Mouse (Mus musculus): ENCODE measurements at regions not wholly inside any gene's neighbourhood (a gene's known extent, or its start where the extent isn't known, plus 50 kb on each side); places are given as distances from the start of the nearest gene placed in this dataset.
A peak's percentile ranks its signal among the peaks of the same experiment; 100 is the strongest.

DNA sequence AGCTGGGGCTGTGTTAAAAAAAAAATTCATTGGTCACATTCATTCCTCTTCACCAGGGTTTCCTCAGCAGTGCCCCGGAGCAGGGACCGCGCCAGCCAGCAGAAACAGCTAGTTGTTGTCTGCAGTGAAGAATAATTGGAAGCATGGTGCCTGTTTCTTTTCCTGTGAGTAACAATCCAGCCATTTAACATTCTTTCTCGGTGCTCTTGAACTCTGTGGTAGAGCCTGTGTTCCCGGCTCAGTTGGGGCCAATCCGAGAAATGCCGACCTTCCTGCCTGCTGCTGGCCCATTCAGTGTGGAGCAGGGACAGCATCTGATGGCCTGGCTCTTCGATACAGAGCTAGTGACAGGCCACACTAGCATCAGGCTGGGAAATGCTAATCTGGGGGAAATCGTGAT is 120.7 kb upstream of the Mkln1 start:
- 62% methylated on average over 9 of the region's 9 CpGs for WGBS (ENCODE audit: insufficient replicate concordance)
- ATAC-seq (ENCODE audit: insufficient read depth) (no peak), DNase-seq (ENCODE audit: low read depth in 3 of 3, low spot score in 3 of 3) (no peak)
- Histone ChIP-seq H3K27ac (no peak overlapping the region), H3K36me3 (replicated peaks; ENCODE audit: control insufficient read depth, insufficient read depth, low read depth) (no peaks in the 10 kb centered on the region), H3K4me1 (replicated peaks; ENCODE audit: control insufficient read depth in 2 of 2, insufficient read depth in 2 of 2, low read length in 1 of 2) (no peaks in the 10 kb centered on the region), H3K4me3 (ENCODE audit: insufficient read depth in 1 of 2, low read depth in 2 of 2, low read length in 2 of 2) (no peak overlapping the region), H3K4me2 (ENCODE audit: low read depth) (no peak overlapping the region), H3K9me3 (ENCODE audit: control insufficient read depth, low read length) (no peaks in the 10 kb centered on the region), H3K9ac (replicated peaks) (no peak overlapping the region), H3K27me3 (ENCODE audit: control insufficient read depth, insufficient read depth, low read length) (no peaks in the 10 kb centered on the region)
- TF ChIP-seq EP300 (IDR thresholded peaks at IDR 0.05; ENCODE audit: low read depth) (no peak), CTCF (IDR thresholded peaks at IDR 0.05; ENCODE audit: low read depth) (no peak)

DNA sequence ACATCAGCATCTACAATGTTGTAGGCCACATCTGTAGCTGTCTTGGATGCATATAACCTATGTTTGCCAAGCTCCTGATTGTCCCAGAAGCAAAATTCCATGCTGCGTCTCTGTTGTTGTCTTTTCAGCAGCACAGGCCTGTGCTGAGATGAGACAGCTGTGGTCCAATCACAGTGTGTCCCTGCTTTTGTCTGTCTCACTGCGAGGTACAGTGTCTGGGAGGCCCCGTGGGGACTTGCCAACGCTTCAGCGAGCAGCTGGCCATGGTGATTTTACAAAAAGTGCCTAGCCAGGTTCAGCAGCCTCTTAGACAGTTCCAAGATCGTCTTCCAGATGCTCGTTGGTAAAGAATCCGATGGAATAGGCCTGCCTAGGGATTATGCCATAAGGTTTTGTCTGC is 114.6 kb upstream of the Mkln1 start:
- WGBS (ENCODE audit: insufficient replicate concordance) = 62% methylated on average over 8 of the region's 8 CpGs
- Histone ChIP-seq H3K4me1 (replicated peaks; ENCODE audit: control insufficient read depth in 2 of 2, insufficient read depth in 2 of 2, low read length in 1 of 2) (no peaks in the 10 kb centered on the region), H3K27me3 (ENCODE audit: control insufficient read depth, insufficient read depth, low read length) (no peaks in the 10 kb centered on the region), H3K4me2 (ENCODE audit: low read depth) (no peak overlapping the region), H3K27ac (no peak overlapping the region), H3K36me3 (replicated peaks; ENCODE audit: control insufficient read depth, insufficient read depth, low read depth) (no peaks in the 10 kb centered on the region), H3K9ac (replicated peaks) (no peak overlapping the region), H3K9me3 (ENCODE audit: control insufficient read depth, low read length) (no peaks in the 10 kb centered on the region), H3K4me3 (ENCODE audit: insufficient read depth in 1 of 2, low read depth in 2 of 2, low read length in 2 of 2) (no peak overlapping the region)
- TF ChIP-seq EP300 (IDR thresholded peaks at IDR 0.05; ENCODE audit: low read depth) = no peak
- TF ChIP-seq CTCF (IDR thresholded peaks at IDR 0.05; ENCODE audit: low read depth) = no peak
- no peak for DNase-seq (ENCODE audit: low read depth in 3 of 3, low spot score in 3 of 3)
- ATAC-seq (ENCODE audit: insufficient read depth) = no peak

- WGBS (ENCODE audit: insufficient replicate concordance) = 39% methylated on average over 10 of the region's 10 CpGs
- Histone ChIP-seq H3K9me3 (ENCODE audit: control insufficient read depth, low read length) (no peaks in the 10 kb centered on the region), H3K4me1 (replicated peaks; ENCODE audit: control insufficient read depth in 2 of 2, insufficient read depth in 2 of 2, low read length in 1 of 2) (no peaks in the 10 kb centered on the region), H3K27me3 (ENCODE audit: control insufficient read depth, insufficient read depth, low read length) (no peaks in the 10 kb centered on the region), H3K9ac (replicated peaks) (no peak overlapping the region), H3K4me3 (ENCODE audit: insufficient read depth in 1 of 2, low read depth in 2 of 2, low read length in 2 of 2) (no peak overlapping the region), H3K27ac (no peak overlapping the region), H3K4me2 (ENCODE audit: low read depth) (no peak overlapping the region), H3K36me3 (replicated peaks; ENCODE audit: control insufficient read depth, insufficient read depth, low read depth) (no peaks in the 10 kb centered on the region)
- no peak for ATAC-seq (ENCODE audit: insufficient read depth)
- peak in 1 of 3 experiments; percentile 3 for DNase-seq (ENCODE audit: low read depth in 3 of 3, low spot score in 3 of 3)
- TF ChIP-seq EP300 (IDR thresholded peaks at IDR 0.05; ENCODE audit: low read depth) (no peak), CTCF (IDR thresholded peaks at IDR 0.05; ENCODE audit: low read depth) (no peak)
Measured at GRCm38 (mm10) chr6:31284390-31284789, 114.1 kb upstream of the Mkln1 start.

- H3K9ac ChIP-seq (replicated peaks) = no peak overlapping the region
- no peak for DNase-seq (ENCODE audit: low read depth in 3 of 3, low spot score in 3 of 3)
- H3K27me3 ChIP-seq (ENCODE audit: control insufficient read depth, insufficient read depth, low read length) = no peaks in the 10 kb centered on the region
- H3K4me2 ChIP-seq (ENCODE audit: low read depth) = no peak overlapping the region
- no peak overlapping the region for H3K4me3 ChIP-seq (ENCODE audit: insufficient read depth in 1 of 2, low read depth in 2 of 2, low read length in 2 of 2)
- no peaks in the 10 kb centered on the region for H3K9me3 ChIP-seq (ENCODE audit: control insufficient read depth, low read length)
- H3K36me3 ChIP-seq (replicated peaks; ENCODE audit: control insufficient read depth, insufficient read depth, low read depth) = no peaks in the 10 kb centered on the region
- TF ChIP-seq EP300 (IDR thresholded peaks at IDR 0.05; ENCODE audit: low read depth) (no peak), CTCF (IDR thresholded peaks at IDR 0.05; ENCODE audit: low read depth) (no peak)
- ATAC-seq (ENCODE audit: insufficient read depth) = no peak
- WGBS (ENCODE audit: insufficient replicate concordance) = 80% methylated on average over 19 of the region's 19 CpGs
- H3K27ac ChIP-seq = no peak overlapping the region
- H3K4me1 ChIP-seq (replicated peaks; ENCODE audit: control insufficient read depth in 2 of 2, insufficient read depth in 2 of 2, low read length in 1 of 2) = no peaks in the 10 kb centered on the region
Measured at GRCm38 (mm10) chr6:31285064-31285463, 113.5 kb upstream of the Mkln1 start.

DNA sequence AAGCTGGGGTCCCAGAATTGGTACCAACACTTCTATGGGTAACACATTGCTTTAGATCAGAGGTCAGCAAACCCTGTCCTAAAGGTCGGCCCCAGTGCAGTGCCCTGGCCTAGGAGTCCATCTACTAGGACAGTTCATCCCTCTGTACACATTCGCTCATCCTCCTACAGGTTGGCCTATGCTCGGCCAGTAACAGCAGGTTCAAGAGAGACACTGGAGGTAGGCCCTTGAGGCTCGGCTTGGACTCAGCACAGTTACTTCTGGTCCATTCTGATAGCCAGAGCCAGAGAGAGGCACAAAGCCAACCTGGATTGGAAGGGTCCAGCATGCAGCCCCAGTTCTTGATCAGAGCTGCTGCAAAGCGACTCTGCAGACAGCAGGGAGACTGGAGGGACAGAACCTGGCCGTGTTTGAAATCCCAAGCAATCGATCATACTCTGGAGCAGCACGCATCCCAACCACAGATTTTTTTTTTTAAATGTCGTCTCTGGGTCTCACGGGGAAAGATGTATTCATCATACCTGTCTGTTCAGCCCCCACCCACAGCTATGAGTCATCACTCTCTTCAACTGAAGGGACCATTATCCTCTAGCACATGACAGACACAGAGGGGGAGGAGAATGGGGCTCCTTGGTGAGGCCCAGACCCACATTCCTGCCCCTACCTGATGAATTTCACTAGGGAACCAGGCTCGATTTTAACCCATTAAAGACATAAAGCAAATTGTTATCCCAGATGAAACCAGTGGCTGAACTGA is 112.4 kb upstream of the Mkln1 start:
- WGBS (ENCODE audit: insufficient replicate concordance) = 63% methylated on average over 11 of the region's 11 CpGs
- H3K27me3 ChIP-seq (ENCODE audit: control insufficient read depth, insufficient read depth, low read length) = no peaks in the 10 kb centered on the region
- no peak overlapping the region for H3K9ac ChIP-seq (replicated peaks)
- no peaks in the 10 kb centered on the region for H3K9me3 ChIP-seq (ENCODE audit: control insufficient read depth, low read length)
- TF ChIP-seq EP300 (IDR thresholded peaks at IDR 0.05; ENCODE audit: low read depth) (no peak), CTCF (IDR thresholded peaks at IDR 0.05; ENCODE audit: low read depth) (no peak)
- ATAC-seq (ENCODE audit: insufficient read depth) = no peak
- DNase-seq (ENCODE audit: low read depth in 3 of 3, low spot score in 3 of 3) = no peak
- no peak overlapping the region for H3K4me3 ChIP-seq (ENCODE audit: insufficient read depth in 1 of 2, low read depth in 2 of 2, low read length in 2 of 2)
- no peak overlapping the region for H3K27ac ChIP-seq
- no peaks in the 10 kb centered on the region for H3K36me3 ChIP-seq (replicated peaks; ENCODE audit: control insufficient read depth, insufficient read depth, low read depth)
- H3K4me1 ChIP-seq (replicated peaks; ENCODE audit: control insufficient read depth in 2 of 2, insufficient read depth in 2 of 2, low read length in 1 of 2) = no peaks in the 10 kb centered on the region
- no peak overlapping the region for H3K4me2 ChIP-seq (ENCODE audit: low read depth)

Measured in liver, embryonic 14.5 days (tissue).